Mouse (Mus musculus): ENCODE data around the gene Plin4.
"Not testable (repeated sequence)": the region's sequence is repeated elsewhere in the genome, so short reads cannot be mapped to it uniquely, and the experiment has no call there.

Plin4 gene

GRCm38 (mm10) chr17:56102927-56103326, 6.7 kb downstream of the Plin4 start:
- DNase-seq (ENCODE audit: low read depth): no peak

- no peak for DNase-seq (ENCODE audit: low read depth)
Measured at GRCm38 (mm10) chr17:56102158-56102557, 7.4 kb downstream of the Plin4 start.

- DNase-seq (ENCODE audit: low read depth): no peak
Measured at GRCm38 (mm10) chr17:56100811-56101210, 8.8 kb downstream of the Plin4 start.

GRCm38 (mm10) chr17:56098711-56099572, 10.7 kb downstream of the Plin4 start:
- DNase-seq (ENCODE audit: low read depth): no peak

- no peak for DNase-seq (ENCODE audit: low read depth)
Measured at GRCm38 (mm10) chr17:56098180-56098579, 11.4 kb downstream of the Plin4 start.

- DNase-seq (ENCODE audit: low read depth): no peak
Measured at GRCm38 (mm10) chr17:56096883-56097282, 12.7 kb downstream of the Plin4 start.

GRCm38 (mm10) chr17:56092794-56093193, 16.8 kb downstream of the Plin4 start:
- DNase-seq (ENCODE audit: low read depth): no peak

GRCm38 (mm10) chr17:56092312-56092711, 17.3 kb downstream of the Plin4 start:
- DNase-seq (ENCODE audit: low read depth): no peak

- peak; percentile 92 for DNase-seq (ENCODE audit: low read depth)
Measured at GRCm38 (mm10) chr17:56080781-56081585, 28.6 kb downstream of the Plin4 start.

- no peak for DNase-seq (ENCODE audit: low read depth)
Measured at GRCm38 (mm10) chr17:56079921-56080320, 29.7 kb downstream of the Plin4 start.

GRCm38 (mm10) chr17:56078880-56079795, 30.5 kb downstream of the Plin4 start, which contains the start of gene Hdgfl2:
Hdgfl2 (plus strand) TSS chr17:56079634.
- DNase-seq (ENCODE audit: low read depth): peak; percentile 100

- not testable (repeated sequence) for DNase-seq (ENCODE audit: low read depth)
Measured at GRCm38 (mm10) chr17:56078361-56078760, 31.2 kb downstream of the Plin4 start.

GRCm38 (mm10) chr17:56077523-56077922, 32.1 kb downstream of the Plin4 start:
- DNase-seq (ENCODE audit: low read depth): no peak

- peak; percentile 99 for DNase-seq (ENCODE audit: low read depth)
Measured at GRCm38 (mm10) chr17:56074827-56075208, 34.8 kb downstream of the Plin4 start, which contains the start of gene Ubxn6. Ubxn6 (minus strand) TSS chr17:56075028.

- peak; percentile 98 for DNase-seq (ENCODE audit: low read depth)
Measured at GRCm38 (mm10) chr17:56074097-56074826, 35.3 kb downstream of the Plin4 start.

GRCm38 (mm10) chr17:56072243-56072642, 37.4 kb downstream of the Plin4 start:
- DNase-seq (ENCODE audit: low read depth): no peak

GRCm38 (mm10) chr17:56071126-56071525, 38.5 kb downstream of the Plin4 start:
- no peak for DNase-seq (ENCODE audit: low read depth)

- no peak for DNase-seq (ENCODE audit: low read depth)
Measured at GRCm38 (mm10) chr17:56069066-56069465, 40.5 kb downstream of the Plin4 start.

- DNase-seq (ENCODE audit: low read depth): peak; percentile 31
Measured at GRCm38 (mm10) chr17:56066451-56066850, 43.2 kb downstream of the Plin4 start.

GRCm38 (mm10) chr17:56065715-56066114, 43.9 kb downstream of the Plin4 start:
- DNase-seq (ENCODE audit: low read depth): not testable (repeated sequence)

- DNase-seq (ENCODE audit: low read depth): no peak
Measured at GRCm38 (mm10) chr17:56062081-56062480, 47.5 kb downstream of the Plin4 start.
